Mouse (Mus musculus): ENCODE data around the gene Ccdc175. TPM values are rescaled to one million over a fixed set of nuclear protein-coding genes. Genes with fewer than 3 reads are reported as not detected.

The Ccdc175 gene
- total RNA-seq (2014; fragmentation: Nextera tagmentation): not detected in 2 replicates
- not detected in 2 replicates for total RNA-seq (2017)

GRCm38 (mm10) chr12:72184929-72185328 is at the start of gene Ccdc175:
Ccdc175 (minus strand) TSS chr12:72185029.
- no peak for ATAC-seq (replicated peaks; ENCODE audit: low FRiP score, low TSS enrichment, poor library complexity, severe bottlenecking)

- no peak for ATAC-seq (replicated peaks; ENCODE audit: low FRiP score, low TSS enrichment, poor library complexity, severe bottlenecking)
Measured at GRCm38 (mm10) chr12:72234151-72234550, 49.3 kb upstream of the Ccdc175 start.

- no peak for ATAC-seq (replicated peaks; ENCODE audit: low FRiP score, low TSS enrichment, poor library complexity, severe bottlenecking)
Measured at GRCm38 (mm10) chr12:72232826-72233790, 48.3 kb upstream of the Ccdc175 start.

DNA sequence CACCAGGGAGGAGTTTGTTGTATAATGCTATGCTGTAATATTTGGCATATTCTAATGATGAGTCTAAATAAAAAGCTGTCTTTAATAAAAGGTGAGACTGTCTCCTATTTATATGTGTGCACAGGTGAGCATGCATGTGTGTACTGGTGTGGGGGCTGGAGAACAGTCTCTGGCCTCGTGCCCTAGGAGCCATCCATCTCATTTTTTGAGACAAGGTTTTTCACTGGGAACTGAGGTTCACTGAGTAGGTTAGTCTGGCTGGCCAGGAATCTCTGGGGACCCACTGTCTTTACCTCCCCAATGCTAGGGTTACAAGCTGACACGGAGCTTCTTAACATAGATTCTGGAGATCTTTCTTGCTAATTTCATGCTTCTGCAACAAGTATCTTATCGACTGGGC is 47.3 kb upstream of the Ccdc175 start:
- ATAC-seq (replicated peaks; ENCODE audit: low FRiP score, low TSS enrichment, poor library complexity, severe bottlenecking): no peak

DNA sequence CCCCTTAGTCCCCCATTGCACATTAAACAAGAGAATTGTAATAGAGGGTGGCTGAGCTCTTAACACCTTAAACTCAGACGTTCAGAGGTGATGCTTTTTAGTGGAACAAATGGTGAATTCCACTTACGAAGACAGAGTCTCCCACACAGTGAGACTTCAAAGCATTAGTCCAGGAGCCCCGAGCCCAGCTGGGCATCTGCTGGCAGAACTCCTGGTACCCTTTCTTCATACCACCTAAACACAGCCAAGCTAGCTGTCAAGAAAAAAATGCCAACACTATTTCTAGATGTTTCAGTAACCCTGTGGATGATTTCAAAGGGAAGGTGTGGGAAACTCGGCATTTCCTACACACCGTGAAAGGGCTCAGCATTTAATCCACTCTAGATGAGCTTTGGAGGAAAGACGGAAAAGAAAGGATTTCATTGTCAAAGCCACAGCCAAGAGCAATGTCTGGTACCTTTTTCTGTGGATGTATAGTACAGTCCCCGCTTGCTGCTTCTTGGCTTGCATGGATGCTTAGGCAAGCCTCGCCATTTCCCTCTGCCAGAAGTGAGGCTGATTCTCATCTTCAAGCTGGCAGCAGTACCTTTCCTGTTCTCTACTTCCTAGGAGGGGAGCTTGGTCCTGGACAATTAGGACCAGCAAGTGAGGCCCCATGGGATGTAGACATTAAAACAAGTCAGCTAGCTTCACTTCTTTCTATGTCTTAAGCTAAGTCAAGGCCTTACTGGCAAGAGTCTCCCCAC is 44.8 kb upstream of the Ccdc175 start:
- no peak for ATAC-seq (replicated peaks; ENCODE audit: low FRiP score, low TSS enrichment, poor library complexity, severe bottlenecking)

DNA sequence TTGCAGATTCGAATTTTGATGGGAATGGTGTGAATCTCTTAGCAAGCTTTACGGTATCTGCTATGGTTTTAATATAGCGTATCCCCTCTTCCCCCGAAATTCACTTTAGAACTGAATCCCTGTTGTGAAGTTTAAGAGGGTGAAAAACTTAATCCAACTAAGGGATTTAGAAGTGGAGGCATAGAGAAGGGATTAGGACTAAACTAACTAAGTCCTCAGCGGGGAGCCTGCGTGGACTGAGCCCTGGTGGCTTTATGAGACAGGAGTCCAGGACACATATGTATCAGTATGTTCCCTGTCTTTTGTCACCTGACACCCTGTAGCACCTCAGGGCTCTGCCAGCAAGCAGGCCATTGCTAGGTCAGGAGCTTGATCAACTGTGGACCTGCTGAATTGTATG is 42.9 kb upstream of the Ccdc175 start:
- ATAC-seq (replicated peaks; ENCODE audit: low FRiP score, low TSS enrichment, poor library complexity, severe bottlenecking): no peak

GRCm38 (mm10) chr12:72225371-72225770 is 40.5 kb upstream of the Ccdc175 start:
- no peak for ATAC-seq (replicated peaks; ENCODE audit: low FRiP score, low TSS enrichment, poor library complexity, severe bottlenecking)

- no peak for ATAC-seq (replicated peaks; ENCODE audit: low FRiP score, low TSS enrichment, poor library complexity, severe bottlenecking)
Measured at GRCm38 (mm10) chr12:72223557-72224102, 38.8 kb upstream of the Ccdc175 start.

DNA sequence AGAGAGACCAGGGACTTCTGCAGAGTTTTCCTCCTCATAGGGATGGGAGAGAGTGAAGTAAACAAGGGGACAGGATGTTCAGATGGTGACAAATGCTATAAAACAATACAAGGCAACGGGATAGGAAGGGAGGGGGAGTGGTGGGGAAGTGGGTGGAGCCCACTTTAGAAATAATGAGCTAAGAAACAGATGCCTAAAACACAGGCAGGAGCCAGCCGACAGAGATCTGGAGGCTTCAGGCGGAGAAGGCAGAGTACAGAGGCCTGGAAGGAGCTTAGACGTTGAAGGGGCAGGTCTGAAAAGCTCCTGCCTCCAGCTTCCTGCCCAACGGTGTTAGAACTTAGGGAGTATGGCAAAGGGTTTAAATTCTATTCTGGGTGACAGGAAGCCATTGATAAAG is 28.7 kb upstream of the Ccdc175 start:
- no peak for ATAC-seq (replicated peaks; ENCODE audit: low FRiP score, low TSS enrichment, poor library complexity, severe bottlenecking)

GRCm38 (mm10) chr12:72200828-72201227 is 16.0 kb upstream of the Ccdc175 start:
- no peak for ATAC-seq (replicated peaks; ENCODE audit: low FRiP score, low TSS enrichment, poor library complexity, severe bottlenecking)

GRCm38 (mm10) chr12:72197925-72198486 is 13.2 kb upstream of the Ccdc175 start:
- ATAC-seq (replicated peaks; ENCODE audit: low FRiP score, low TSS enrichment, poor library complexity, severe bottlenecking): no peak

DNA sequence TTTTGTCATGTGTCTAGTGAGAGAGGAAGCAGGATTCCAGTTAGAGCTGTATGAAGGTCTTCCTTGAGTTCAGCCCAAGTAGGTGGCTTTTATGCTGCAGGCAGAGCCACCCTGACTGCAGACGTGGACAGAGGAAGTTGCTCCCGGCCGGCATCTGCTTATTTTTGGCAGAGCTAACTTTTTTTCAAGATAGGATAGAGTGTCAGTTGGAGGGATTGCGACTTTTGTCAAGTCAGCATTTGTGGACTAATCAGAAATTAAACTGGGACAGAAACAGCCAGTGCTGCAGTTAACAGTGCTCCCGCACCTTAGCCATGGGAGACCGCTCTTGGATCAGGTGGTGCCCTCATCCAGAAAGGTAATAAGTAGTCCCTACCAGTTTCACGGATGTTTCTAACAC is 12.6 kb upstream of the Ccdc175 start:
- ATAC-seq (replicated peaks; ENCODE audit: low FRiP score, low TSS enrichment, poor library complexity, severe bottlenecking): no peak

DNA sequence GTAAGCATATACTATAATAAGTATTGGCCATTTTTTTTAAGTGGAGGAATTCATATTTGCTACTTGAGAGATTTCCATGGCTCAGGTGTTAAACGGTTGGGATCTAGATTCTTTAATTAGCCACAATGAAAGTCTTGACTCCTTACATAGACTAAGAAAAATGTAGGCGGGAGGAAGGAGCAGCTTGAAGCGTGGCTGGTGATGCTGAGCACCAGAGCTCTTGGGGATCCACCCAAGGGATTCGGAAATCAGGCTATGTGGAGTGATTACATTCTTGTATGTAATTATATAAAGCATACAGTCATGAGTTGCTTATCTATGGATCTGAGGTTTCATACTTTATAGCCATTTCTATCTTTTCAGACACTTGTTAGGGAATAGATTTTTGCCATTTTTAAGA is 5.3 kb downstream of the Ccdc175 start:
- no peak for ATAC-seq (replicated peaks; ENCODE audit: low FRiP score, low TSS enrichment, poor library complexity, severe bottlenecking)

DNA sequence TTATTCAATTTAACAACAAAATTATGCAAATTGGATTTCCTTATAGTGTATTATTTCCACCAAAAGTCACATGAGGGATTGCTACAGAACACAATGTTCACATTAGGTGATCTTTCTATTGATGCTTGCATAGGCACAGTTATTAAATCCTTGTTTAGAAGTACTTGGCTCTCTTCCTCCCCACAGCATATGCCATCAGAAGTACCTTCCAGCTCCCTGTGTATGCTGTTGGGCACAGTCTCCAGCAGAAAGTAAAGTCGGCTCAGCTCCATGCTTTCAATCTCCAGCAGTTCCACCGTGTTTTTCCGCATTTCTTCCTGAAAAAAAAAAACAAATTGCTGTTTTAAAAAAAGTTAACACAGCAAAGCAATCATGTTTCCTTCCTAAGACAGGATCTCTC is 6.5 kb downstream of the Ccdc175 start:
- ATAC-seq (replicated peaks; ENCODE audit: low FRiP score, low TSS enrichment, poor library complexity, severe bottlenecking): no peak

- no peak for ATAC-seq (replicated peaks; ENCODE audit: low FRiP score, low TSS enrichment, poor library complexity, severe bottlenecking)
Measured at GRCm38 (mm10) chr12:72158421-72158820, 26.4 kb downstream of the Ccdc175 start.

DNA sequence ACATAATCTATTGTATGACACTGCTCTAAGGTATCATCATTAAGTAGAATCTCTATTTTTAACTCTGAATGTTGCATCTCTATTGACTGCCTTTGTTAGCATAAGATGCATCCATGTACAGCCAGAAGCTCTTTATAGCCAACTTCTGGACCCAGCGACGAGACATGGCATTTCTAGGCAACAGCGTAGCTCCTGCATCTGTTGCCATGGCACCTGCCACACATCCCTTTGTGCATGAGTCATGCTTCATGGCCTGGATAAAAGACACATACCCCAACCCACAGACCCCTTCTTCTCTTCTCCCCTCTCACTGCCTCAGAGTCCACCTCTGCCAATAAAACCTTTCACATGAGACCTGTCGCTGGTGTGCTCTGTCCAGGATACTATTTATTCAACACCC is 34.0 kb downstream of the Ccdc175 start:
- no peak for ATAC-seq (replicated peaks; ENCODE audit: low FRiP score, low TSS enrichment, poor library complexity, severe bottlenecking)

DNA sequence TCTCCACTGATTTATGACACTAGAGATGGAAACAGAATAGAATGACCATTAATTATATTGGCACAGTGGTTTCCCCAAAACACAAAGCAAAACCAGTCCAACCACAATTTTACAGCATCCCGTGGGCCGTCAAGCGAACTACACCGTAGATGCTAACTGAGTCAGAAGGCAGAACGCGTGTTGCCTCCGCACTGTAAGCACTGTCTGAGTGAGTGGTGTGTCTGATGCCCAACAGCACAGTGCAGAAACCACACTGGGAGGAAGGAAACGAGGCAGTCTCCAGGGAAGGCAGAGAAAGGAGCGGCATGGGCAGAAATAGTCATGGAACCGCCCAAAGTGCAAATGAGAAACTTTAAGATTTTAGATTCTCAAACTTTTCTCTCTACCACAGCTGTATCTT is 55.6 kb downstream of the Ccdc175 start:
- ATAC-seq (replicated peaks; ENCODE audit: low FRiP score, low TSS enrichment, poor library complexity, severe bottlenecking): no peak

DNA sequence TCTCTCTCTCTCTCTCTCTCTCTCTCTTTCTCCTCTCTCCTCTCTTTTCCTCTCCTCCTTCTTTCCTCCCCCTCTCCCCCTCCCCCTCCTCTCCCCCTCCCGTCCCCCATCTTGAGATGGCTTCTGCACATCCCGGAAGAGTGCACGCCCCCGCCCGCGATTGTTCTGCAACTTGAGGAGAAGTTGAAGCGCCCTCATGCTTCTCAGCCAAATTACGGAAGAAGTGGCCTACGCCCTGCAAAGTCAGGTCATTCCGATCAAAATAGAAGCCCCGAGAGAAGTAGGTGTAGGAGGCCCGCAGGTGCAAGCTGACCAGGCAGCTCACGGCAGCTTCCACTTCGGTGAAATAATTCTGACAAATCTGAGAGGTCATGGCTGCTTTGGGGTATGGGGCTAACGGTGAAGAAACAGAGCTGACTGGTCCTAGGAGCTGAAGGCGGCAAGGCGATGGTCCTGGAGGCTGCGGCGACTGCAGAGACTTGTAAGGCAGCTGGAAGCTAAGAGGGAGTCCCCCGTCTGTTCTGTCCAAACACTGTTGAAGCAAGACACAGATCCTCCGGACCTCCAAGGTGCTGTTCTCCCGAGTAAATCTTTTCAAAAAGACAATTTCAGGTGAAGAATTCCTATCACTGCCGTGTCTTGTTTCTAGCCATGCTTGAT is 69.0 kb downstream of the Ccdc175 start:
- no peak for ATAC-seq (replicated peaks; ENCODE audit: low FRiP score, low TSS enrichment, poor library complexity, severe bottlenecking)

- no peak for ATAC-seq (replicated peaks; ENCODE audit: low FRiP score, low TSS enrichment, poor library complexity, severe bottlenecking)
Measured at GRCm38 (mm10) chr12:72115126-72115525, 69.7 kb downstream of the Ccdc175 start.
